Mouse (Mus musculus) heart, adult 2 months (tissue): Measurements from ENCODE around the gene Hexb.

Experiments used
- CTCF ChIP-seq: fragments of 200-600 bp; IDR thresholded peaks from 2 replicates; pipeline ENCODE4 v1.8.1; 2022; ENCODE audit warnings: antibody characterized with exemption, mild to moderate bottlenecking, moderate library complexity
- EP300 ChIP-seq: fragments of 200-500 bp; IDR thresholded peaks from 2 replicates; pipeline ENCODE4 v1.6.1; 2011; ENCODE audit warnings: low read depth, low read length, control low read depth; ENCODE audit not compliant: insufficient read depth
- POLR2A ChIP-seq: fragments of 200-500 bp; IDR thresholded peaks from 2 replicates; pipeline ENCODE4 v1.6.1; 2011; ENCODE audit warnings: mild to moderate bottlenecking, low read depth, low read length, control low read depth; ENCODE audit not compliant: insufficient read depth

GRCm38 (mm10) chr13:97216196-97216595 is 18.0 kb upstream of the Hexb start:
- TF ChIP-seq POLR2A (no peak), EP300 (no peak), CTCF (no peak)
